Mouse (Mus musculus) lung, adult 2 months (tissue): ENCODE data around the gene Flvcr2. TPM values are rescaled to one million over a fixed set of nuclear protein-coding genes. Genes with fewer than 3 reads are reported as not detected.
"Not testable (repeated sequence)": the region's sequence is repeated elsewhere in the genome, so short reads cannot be mapped to it uniquely, and the experiment has no call there.

ENCODE experiments used
- DNase-seq: peaks from one replicate; pipeline ENCODE4 v3.0.0; 2022
- H3K4me1 ChIP-seq: fragments of 200-500 bp; 2 replicates; pipeline ENCODE4 v1.6.1; 2011; ENCODE audit warnings: low read length; ENCODE audit not compliant: control insufficient read depth, insufficient read depth
- H3K4me3 ChIP-seq: fragments of 200-500 bp; replicated peaks from 2 replicates; pipeline ENCODE3; 2011; ENCODE audit warnings: low read depth, mild to moderate bottlenecking, control low read depth, low read length; ENCODE audit errors: extremely low read depth
- CTCF ChIP-seq: fragments of 200-500 bp; IDR thresholded peaks from 2 replicates; pipeline ENCODE4 v1.5.1; 2011; ENCODE audit warnings: mild to moderate bottlenecking, low read length, control low read depth; ENCODE audit not compliant: insufficient read depth
- POLR2A ChIP-seq: fragments of 200-500 bp; IDR thresholded peaks from 2 replicates; pipeline ENCODE4 v1.6.1; 2011; ENCODE audit warnings: low read depth, mild to moderate bottlenecking, control low read depth, low read length, borderline replicate concordance; ENCODE audit errors: extremely low read depth
- WGBS: fragments of 180-500 bp; shearing (Covaris S2); methylation state at CpG from one replicate; pipeline ENCODE4 v1.1.7; 2018; 5-methylcytosine and 5-hydroxymethylcytosine counted together
- polyA plus RNA-seq: library from polyadenylated mRNA; depleted of rRNA; stranded (reverse); fragments of >200 nt; gene quantifications from 2 replicates; pipeline ENCODE4 v1.2.3, GENCODE M21; 2012; rRNA removed

The Flvcr2 gene
- polyA plus RNA-seq = 11.6 and 12.7 TPM in 2 replicates

- WGBS = under 1% methylated on average over 48 of the region's 51 CpGs
- Histone ChIP-seq H3K4me3 (peak within 1 kb of the TSS; percentile 65), H3K4me1 (peaks cover 2% of the 10 kb centered on the region; the same call in 1 of the 2 replicates)
- DNase-seq = peak; percentile 81
- peak; percentile 36; the same call in 1 of the 2 replicates for TF ChIP-seq POLR2A
- peak; percentile 96 for TF ChIP-seq CTCF
These were observed at the start of gene Flvcr2 for GRCm38 (mm10) chr12:85745827-85746695. Gene Flvcr2, plus strand, starts transcription at chr12:85746539.

- not testable (repeated sequence) for DNase-seq, H3K4me1 ChIP-seq
- 7% methylated on average over 12 of the region's 37 CpGs for WGBS
- H3K4me3 ChIP-seq = peak overlapping the region; percentile 40
These were observed 48.2 kb upstream of the Flvcr2 start for GRCm38 (mm10) chr12:85698179-85698578.

GRCm38 (mm10) chr12:85700191-85700841 is 46.0 kb upstream of the Flvcr2 start:
- 61% methylated on average over 6 of the region's 6 CpGs for WGBS
- H3K4me3 ChIP-seq = no peak overlapping the region
- H3K4me1 ChIP-seq = peaks cover 10% of the 10 kb centered on the region
- no peak for DNase-seq
- TF ChIP-seq CTCF (no peak), POLR2A (no peak)

- Histone ChIP-seq H3K4me1 (peaks cover 10% of the 10 kb centered on the region), H3K4me3 (no peak overlapping the region)
- WGBS = 61% methylated on average over 7 of the region's 7 CpGs
- no peak for DNase-seq
- TF ChIP-seq POLR2A = no peak
- no peak for TF ChIP-seq CTCF
These were observed 45.5 kb upstream of the Flvcr2 start for GRCm38 (mm10) chr12:85700842-85701223.

GRCm38 (mm10) chr12:85702166-85703055 is 43.9 kb upstream of the Flvcr2 start:
- Histone ChIP-seq H3K4me1 (peaks cover 10% of the 10 kb centered on the region), H3K4me3 (no peak overlapping the region)
- TF ChIP-seq POLR2A (no peak), CTCF (no peak)
- DNase-seq = no peak
- WGBS = 86% methylated on average over 15 of the region's 15 CpGs

- no peak for DNase-seq
- Histone ChIP-seq H3K4me1 (peaks cover 8% of the 10 kb centered on the region), H3K4me3 (no peak overlapping the region)
- TF ChIP-seq CTCF (no peak), POLR2A (no peak)
- WGBS = 49% methylated on average over 3 of the region's 3 CpGs
These were observed 42.8 kb upstream of the Flvcr2 start for GRCm38 (mm10) chr12:85703507-85703906.

GRCm38 (mm10) chr12:85704566-85704965 is 41.8 kb upstream of the Flvcr2 start:
- 76% methylated on average over 7 of the region's 7 CpGs for WGBS
- DNase-seq = no peak
- TF ChIP-seq CTCF (no peak), POLR2A (no peak)
- Histone ChIP-seq H3K4me3 (no peak overlapping the region), H3K4me1 (peaks cover 7% of the 10 kb centered on the region)

- DNase-seq = peak; percentile 85
- peaks cover 7% of the 10 kb centered on the region for H3K4me1 ChIP-seq
- TF ChIP-seq CTCF = no peak
- peak; percentile 99 for TF ChIP-seq POLR2A
- peak overlapping the region; percentile 61 for H3K4me3 ChIP-seq
- WGBS = 4% methylated on average over 20 of the region's 20 CpGs
These were observed 41.1 kb upstream of the Flvcr2 start for GRCm38 (mm10) chr12:85705002-85705830.
